Comparison of ENCODE assay signal across 8 mouse cellular contexts in genomic region chr17:56023386-56023785, GRCm38 (mm10). TPM values are rescaled to one million over a fixed set of nuclear protein-coding genes. Genes with fewer than 3 reads are reported as not detected.
DNase-seq lines count a peak whose midpoint lies in the region; ATAC-seq and TF ChIP-seq lines count a peak whose summit lies in the region.

No protein-coding gene starts in this region.

- DNase-seq in heart, embryonic 10.5 days (ENCODE audit: low spot score), result no peak
- no peak for DNase-seq in heart, postnatal 10 days
- DNase-seq in thymus, adult 2 months, result no peak
- DNase-seq in thymus, postnatal 25 days, result no peak
- DNase-seq in stomach, postnatal 0 days (ENCODE audit: low spot score), result no peak
- no peak for DNase-seq in adrenal gland, postnatal 25 days
- no peak for DNase-seq in left cerebral cortex, postnatal 36 days (ENCODE audit: low spot score in 2 of 2)

- TF ChIP-seq POLR2A in thymus, adult 2 months (IDR thresholded peaks at IDR 0.05; ENCODE audit: control insufficient read depth, extremely low read depth, insufficient read depth, low read length, poor library complexity), result no peak

- H3K9me3 ChIP-seq in heart, embryonic 10.5 days, result no peaks in the 10 kb centered on the region
- H3K9me3 ChIP-seq in liver, embryonic 12.5 days (replicated peaks), result no peaks in the 10 kb centered on the region
- no peaks in the 10 kb centered on the region for H3K9me3 ChIP-seq in stomach, postnatal 0 days (ENCODE audit: control insufficient read depth, low read length)

- WGBS in heart, embryonic 10.5 days, result 52% methylated on average over 5 of the region's 5 CpGs
- WGBS in thymus, adult 2 months, result 52% methylated on average over 5 of the region's 5 CpGs
- 44% methylated on average over 5 of the region's 5 CpGs for WGBS in liver, embryonic 12.5 days (ENCODE audit: insufficient replicate concordance)
- 64% methylated on average over 5 of the region's 5 CpGs for WGBS in stomach, postnatal 0 days

- no peaks in the 10 kb centered on the region for H3K27me3 ChIP-seq in heart, embryonic 10.5 days (ENCODE audit: insufficient read depth, poor library complexity, severe bottlenecking)
- H3K27me3 ChIP-seq in thymus, adult 2 months (ENCODE audit: control insufficient read depth, insufficient read depth, low read length), result no peaks in the 10 kb centered on the region
- H3K27me3 ChIP-seq in liver, embryonic 12.5 days (replicated peaks), result no peaks in the 10 kb centered on the region
- no peaks in the 10 kb centered on the region for H3K27me3 ChIP-seq in stomach, postnatal 0 days (ENCODE audit: control insufficient read depth, insufficient read depth, low read length)

- ATAC-seq in liver, embryonic 12.5 days, result 0 out of 2 replicates have a peak, but pooled peaks have one; percentile 5
- no peak for ATAC-seq in stomach, postnatal 0 days (ENCODE audit: low FRiP score, low TSS enrichment)

- peaks cover 35% of the 10 kb centered on the region for H3K36me3 ChIP-seq in heart, embryonic 10.5 days
- H3K36me3 ChIP-seq in thymus, adult 2 months (ENCODE audit: control insufficient read depth, insufficient read depth, low read length), result no peaks in the 10 kb centered on the region; the same call in 1 of the 2 replicates
- peaks cover 70% of the 10 kb centered on the region for H3K36me3 ChIP-seq in liver, embryonic 12.5 days
- H3K36me3 ChIP-seq in stomach, postnatal 0 days (ENCODE audit: control insufficient read depth, insufficient read depth, low read length), result peaks cover 9% of the 10 kb centered on the region

- TF ChIP-seq CTCF in thymus, adult 2 months (IDR thresholded peaks at IDR 0.05; ENCODE audit: borderline replicate concordance, control insufficient read depth, extremely low read depth, insufficient read depth, low read length, poor library complexity), result no peak
- no peak for TF ChIP-seq CTCF in stomach, postnatal 0 days (IDR thresholded peaks at IDR 0.05; ENCODE audit: low read depth)

- H3K9ac ChIP-seq in liver, embryonic 12.5 days, result no peak overlapping the region
- no peak overlapping the region for H3K9ac ChIP-seq in stomach, postnatal 0 days (ENCODE audit: low read length)

- intact Hi-C loops in heart, postnatal 10 days (cut with DNase I), result no loop called here
- intact Hi-C loops in left cerebral cortex, postnatal 36 days (cut with DNase I), result no loop called here

- H3K4me2 ChIP-seq in liver, embryonic 12.5 days, result no peak overlapping the region
- H3K4me2 ChIP-seq in stomach, postnatal 0 days (replicated peaks; ENCODE audit: low read depth), result no peak overlapping the region

- H3K27ac ChIP-seq in heart, embryonic 10.5 days, result peak overlapping the region; percentile 43; the same call in 1 of the 2 replicates
- 0 out of 2 replicates have a peak overlapping the region, but pooled peaks have one; percentile 8 for H3K27ac ChIP-seq in thymus, adult 2 months (ENCODE audit: control insufficient read depth, insufficient read depth, low read length)
- H3K27ac ChIP-seq in liver, embryonic 12.5 days, result no peak overlapping the region
- H3K27ac ChIP-seq in stomach, postnatal 0 days (replicated peaks), result peak overlapping the region; percentile 76; the same call in 1 of the 2 replicates

- no peak for TF ChIP-seq EP300 in stomach, postnatal 0 days (optimal IDR thresholded peaks at IDR 0.05)

- H3K4me3 ChIP-seq in heart, embryonic 10.5 days, result no peak overlapping the region
- no peak overlapping the region for H3K4me3 ChIP-seq in thymus, adult 2 months (ENCODE audit: control insufficient read depth, insufficient read depth, low read length)
- no peak overlapping the region for H3K4me3 ChIP-seq in liver, embryonic 12.5 days
- H3K4me3 ChIP-seq in stomach, postnatal 0 days (ENCODE audit: low read depth, low read length), result no peak overlapping the region

- H3K4me1 ChIP-seq in heart, embryonic 10.5 days, result peaks cover 82% of the 10 kb centered on the region
- peaks cover 69% of the 10 kb centered on the region for H3K4me1 ChIP-seq in thymus, adult 2 months (replicated peaks; ENCODE audit: control insufficient read depth, insufficient read depth, low read length)
- H3K4me1 ChIP-seq in liver, embryonic 12.5 days, result peaks cover 66% of the 10 kb centered on the region
- no peaks in the 10 kb centered on the region for H3K4me1 ChIP-seq in stomach, postnatal 0 days (replicated peaks; ENCODE audit: control insufficient read depth, insufficient read depth)

RNA-seq across cellular contexts. Expression of gene Sh3gl1, which starts 13.0 kb away (rescaled TPM):
- polyA plus RNA-seq in heart, embryonic 10.5 days (2016; fragmentation: Nextera tagmentation; extraction: Ambion mirVana), result 117 and 155 TPM in 2 replicates
- total RNA-seq in heart, postnatal 10 days (2021), result 10 to 100 TPM; 32.0 to 33.9 TPM
- 216 and 248 TPM in 2 replicates for polyA plus RNA-seq in thymus, adult 2 months (2012; rRNA removed)
- 66.4 and 67.9 TPM in 2 replicates for polyA plus RNA-seq in liver, embryonic 12.5 days (2016; fragmentation: Nextera tagmentation; extraction: Ambion mirVana)
- 100 and 101 TPM in 2 replicates for polyA plus RNA-seq in stomach, postnatal 0 days (2015; fragmentation: Nextera tagmentation; extraction: Ambion mirVana)
- total RNA-seq in adrenal gland, postnatal 25 days (2021), result 51.5 and 57.1 TPM in 2 replicates
- total RNA-seq in left cerebral cortex, postnatal 36 days (2021), result 10 to 100 TPM; 39.3 to 45.1 TPM

RNA-seq across cellular contexts. Expression of gene Chaf1a, which starts 16.9 kb away (rescaled TPM):
- 24.0 and 30.0 TPM in 2 replicates for polyA plus RNA-seq in heart, embryonic 10.5 days (2016; fragmentation: Nextera tagmentation; extraction: Ambion mirVana)
- total RNA-seq in heart, postnatal 10 days (2021), result 1 to 10 TPM; 5.2 to 6.3 TPM
- 16.9 and 21.4 TPM in 2 replicates for polyA plus RNA-seq in thymus, adult 2 months (2012; rRNA removed)
- polyA plus RNA-seq in liver, embryonic 12.5 days (2016; fragmentation: Nextera tagmentation; extraction: Ambion mirVana), result 34.3 and 37.6 TPM in 2 replicates
- 4.5 and 5.0 TPM in 2 replicates for polyA plus RNA-seq in stomach, postnatal 0 days (2015; fragmentation: Nextera tagmentation; extraction: Ambion mirVana)
- total RNA-seq in adrenal gland, postnatal 25 days (2021), result 8.2 and 9.8 TPM in 2 replicates
- 1 to 10 TPM; 2.2 to 2.7 TPM for total RNA-seq in left cerebral cortex, postnatal 36 days (2021)

RNA-seq across cellular contexts. Expression of gene Mpnd, which starts 17.9 kb away (rescaled TPM):
- 69.5 and 111 TPM in 2 replicates for polyA plus RNA-seq in heart, embryonic 10.5 days (2016; fragmentation: Nextera tagmentation; extraction: Ambion mirVana)
- total RNA-seq in heart, postnatal 10 days (2021), result 10 to 100 TPM; 47.4 to 50.1 TPM
- polyA plus RNA-seq in thymus, adult 2 months (2012; rRNA removed), result 180 and 188 TPM in 2 replicates
- 27.4 and 29.1 TPM in 2 replicates for polyA plus RNA-seq in liver, embryonic 12.5 days (2016; fragmentation: Nextera tagmentation; extraction: Ambion mirVana)
- polyA plus RNA-seq in stomach, postnatal 0 days (2015; fragmentation: Nextera tagmentation; extraction: Ambion mirVana), result 28.9 and 34.9 TPM in 2 replicates
- total RNA-seq in adrenal gland, postnatal 25 days (2021), result 119 and 129 TPM in 2 replicates
- total RNA-seq in left cerebral cortex, postnatal 36 days (2021), result 100 to 1,000 TPM in 1 of 2 experiments, 10 to 100 TPM in 1; 92.7 to 105 TPM

RNA-seq across cellular contexts. Expression of gene Stap2, which starts 18.0 kb away (rescaled TPM):
- polyA plus RNA-seq in heart, embryonic 10.5 days (2016; fragmentation: Nextera tagmentation; extraction: Ambion mirVana), result 7.7 and 8.0 TPM in 2 replicates
- 10 to 100 TPM; 17.8 to 18.8 TPM for total RNA-seq in heart, postnatal 10 days (2021)
- polyA plus RNA-seq in thymus, adult 2 months (2012; rRNA removed), result 16.4 and 22.2 TPM in 2 replicates
- polyA plus RNA-seq in liver, embryonic 12.5 days (2016; fragmentation: Nextera tagmentation; extraction: Ambion mirVana), result 1.8 and 2.1 TPM in 2 replicates
- 44.2 and 50.6 TPM in 2 replicates for polyA plus RNA-seq in stomach, postnatal 0 days (2015; fragmentation: Nextera tagmentation; extraction: Ambion mirVana)
- 7.7 and 8.3 TPM in 2 replicates for total RNA-seq in adrenal gland, postnatal 25 days (2021)
- total RNA-seq in left cerebral cortex, postnatal 36 days (2021), result 1 to 10 TPM; 2.3 to 3.1 TPM

RNA-seq across cellular contexts. Expression of gene Fsd1, which starts 37.1 kb away (rescaled TPM):
- 8.4 and 23.2 TPM in 2 replicates for polyA plus RNA-seq in heart, embryonic 10.5 days (2016; fragmentation: Nextera tagmentation; extraction: Ambion mirVana)
- total RNA-seq in heart, postnatal 10 days (2021), result under 1 TPM in 1 of 2 experiments, not detected in 1; 0.31 TPM
- 0.26 and 0.62 TPM in 2 replicates for polyA plus RNA-seq in thymus, adult 2 months (2012; rRNA removed)
- polyA plus RNA-seq in liver, embryonic 12.5 days (2016; fragmentation: Nextera tagmentation; extraction: Ambion mirVana), result 1.7 and 2.3 TPM in 2 replicates
- 2.7 and 3.5 TPM in 2 replicates for polyA plus RNA-seq in stomach, postnatal 0 days (2015; fragmentation: Nextera tagmentation; extraction: Ambion mirVana)
- 1.5 and 2.2 TPM in 2 replicates for total RNA-seq in adrenal gland, postnatal 25 days (2021)
- 10 to 100 TPM; 75.0 to 97.4 TPM for total RNA-seq in left cerebral cortex, postnatal 36 days (2021)
